Comparison of ENCODE assay signal across 19 mouse cellular contexts in the genomic region with DNA sequence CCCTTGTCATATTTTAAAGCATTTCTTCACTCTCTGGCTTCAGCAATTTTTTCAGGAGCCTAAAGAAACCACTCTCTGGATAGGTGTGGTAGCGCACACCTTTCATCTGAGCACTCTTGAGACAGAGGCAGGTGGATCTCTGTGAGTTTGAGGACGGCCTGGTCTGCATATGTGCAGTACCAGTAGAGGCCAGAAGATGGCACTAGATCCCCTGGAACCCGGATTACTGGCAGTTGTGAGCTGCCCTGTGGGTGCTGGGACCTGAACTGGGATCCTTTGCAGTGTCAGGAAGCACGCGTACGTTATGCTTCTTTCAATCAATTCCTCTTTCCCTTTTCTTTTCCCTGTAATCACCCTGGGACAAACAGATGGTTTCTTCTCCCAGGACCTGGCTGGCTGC. TPM values are rescaled to one million over a fixed set of nuclear protein-coding genes. Genes with fewer than 3 reads are reported as not detected.
DNase-seq lines count a peak whose midpoint lies in the region; ATAC-seq and TF ChIP-seq lines count a peak whose summit lies in the region.
"Had no signal": no experiment of that assay in that cellular context is flagged by ENCODE, and none has a peak within 500 bp of the region (broad histone marks: within the 10 kb centered on the region; RNA-seq: fewer than 3 reads in every experiment).

No protein-coding gene starts in this region.

- no peak overlapping the region for H3K9ac ChIP-seq in intestine, postnatal 0 days (ENCODE audit: low read depth, low read length)
- no peak overlapping the region for H3K9ac ChIP-seq in intestine, embryonic 15.5 days
- no peak overlapping the region for H3K9ac ChIP-seq in MEL (ENCODE audit: control insufficient read depth, low read depth, low read length, poor library complexity, severe bottlenecking)
- H3K9ac ChIP-seq: forebrain, postnatal 0 days; hindbrain, embryonic 12.5 days; limb, embryonic 15.5 days had no signal

- ATAC-seq in intestine, postnatal 0 days: no peak
- no peak for ATAC-seq in intestine, embryonic 15.5 days
- ATAC-seq: activated CD4-positive, CD25-positive, alpha-beta regulatory T cell, adult 4 months; forebrain, postnatal 0 days had no signal

- no peak for DNase-seq in testis, postnatal 10 days (ENCODE audit: low spot score)
- DNase-seq in MEL (ENCODE audit: low read depth, low spot score): peak; percentile 35
- peak; percentile 53 for DNase-seq in testis, postnatal 14 days (ENCODE audit: low spot score)
- DNase-seq in urinary bladder, adult 18-20 months (ENCODE audit: low spot score in 2 of 2): no peak
- DNase-seq: cerebellum, adult 11-12 months; embryo, embryonic 11 days; forebrain, postnatal 0 days; gastrocnemius, postnatal 25 days; kidney, adult 18-20 months; lung, postnatal 14 days; right cerebral cortex, postnatal 14 days had no signal

- H3K4me1 ChIP-seq in intestine, postnatal 0 days (replicated peaks; ENCODE audit: control insufficient read depth, insufficient read depth, low read length): no peaks in the 10 kb centered on the region
- peaks cover 7% of the 10 kb centered on the region for H3K4me1 ChIP-seq in intestine, embryonic 15.5 days (replicated peaks)
- H3K4me1 ChIP-seq in testis, adult 2 months (ENCODE audit: control insufficient read depth, insufficient read depth, low read length): peaks cover 7% of the 10 kb centered on the region
- H3K4me1 ChIP-seq in MEL (ENCODE audit: control insufficient read depth in 1 of 2, insufficient read depth in 2 of 2, low read length in 2 of 2): no peaks in the 10 kb centered on the region
- H3K4me1 ChIP-seq: limb, embryonic 15.5 days had no signal

- 86% methylated on average over 6 of the region's 6 CpGs for WGBS in intestine, postnatal 0 days
- 89% methylated on average over 6 of the region's 6 CpGs for WGBS in intestine, embryonic 15.5 days

- TF ChIP-seq EP300 in MEL (IDR thresholded peaks at IDR 0.05; ENCODE audit: low read depth in 1 of 2, low read length in 2 of 2): no peak

- H3K79me2 ChIP-seq in MEL (ENCODE audit: control insufficient read depth, insufficient read depth, low read length, poor library complexity): no peaks in the 10 kb centered on the region

- H3K9me3 ChIP-seq in intestine, postnatal 0 days (ENCODE audit: control insufficient read depth): 0 out of 2 replicates have a peak, but pooled peaks cover 3% of the 10 kb centered on the region
- H3K9me3 ChIP-seq in intestine, embryonic 15.5 days: no peaks in the 10 kb centered on the region
- no peaks in the 10 kb centered on the region for H3K9me3 ChIP-seq in MEL (replicated peaks; ENCODE audit: insufficient read depth, low read length)
- H3K9me3 ChIP-seq: hindbrain, embryonic 12.5 days; limb, embryonic 15.5 days had no signal

- no peaks in the 10 kb centered on the region for H3K36me3 ChIP-seq in intestine, postnatal 0 days (ENCODE audit: control insufficient read depth, insufficient read depth)
- no peaks in the 10 kb centered on the region for H3K36me3 ChIP-seq in intestine, embryonic 15.5 days
- H3K36me3 ChIP-seq in testis, adult 2 months (ENCODE audit: control insufficient read depth, insufficient read depth, low read length): no peaks in the 10 kb centered on the region
- no peaks in the 10 kb centered on the region for H3K36me3 ChIP-seq in MEL (ENCODE audit: control insufficient read depth in 1 of 2, insufficient read depth in 2 of 2, low read length in 2 of 2)
- H3K36me3 ChIP-seq: hindbrain, embryonic 12.5 days; limb, embryonic 15.5 days; midbrain, embryonic 10.5 days had no signal

- no peaks in the 10 kb centered on the region for H3K27me3 ChIP-seq in intestine, postnatal 0 days (replicated peaks; ENCODE audit: control insufficient read depth, insufficient read depth, low read length)
- no peaks in the 10 kb centered on the region for H3K27me3 ChIP-seq in intestine, embryonic 15.5 days (replicated peaks)
- no peaks in the 10 kb centered on the region for H3K27me3 ChIP-seq in testis, adult 2 months (ENCODE audit: control insufficient read depth, insufficient read depth, low read length)
- H3K27me3 ChIP-seq in MEL (ENCODE audit: control insufficient read depth in 1 of 2, insufficient read depth in 2 of 2, low read length in 2 of 2): peaks cover 0 to 1% of the 10 kb centered on the region in 2 experiments; a peak in 2 of 4 replicates
- H3K27me3 ChIP-seq: hindbrain, embryonic 12.5 days; limb, embryonic 15.5 days had no signal

- TF ChIP-seq CTCF in intestine, postnatal 0 days (IDR thresholded peaks at IDR 0.05; ENCODE audit: low read depth): peak; percentile 39
- peak; percentile 88 for TF ChIP-seq CTCF in testis, adult 2 months (IDR thresholded peaks at IDR 0.05; ENCODE audit: control insufficient read depth, insufficient read depth, insufficient replicate concordance, low read depth, low read length)
- peak; percentile 65 to 86 (median 72) for TF ChIP-seq CTCF in MEL (IDR thresholded peaks at IDR 0.05 in 2 of 3, conservative IDR thresholded peaks at IDR 0.05 in 1 of 3; ENCODE audit: control insufficient read depth in 1 of 3, insufficient read depth in 1 of 3, low read depth in 2 of 3, low read length in 3 of 3, poor library complexity in 1 of 3, severe bottlenecking in 1 of 3)

- H3K4me2 ChIP-seq in intestine, postnatal 0 days (replicated peaks; ENCODE audit: low read depth): no peak overlapping the region
- no peak overlapping the region for H3K4me2 ChIP-seq in intestine, embryonic 15.5 days (replicated peaks)
- H3K4me2 ChIP-seq: hindbrain, embryonic 12.5 days; limb, embryonic 15.5 days had no signal

- no peak for TF ChIP-seq POLR2A in testis, adult 2 months (IDR thresholded peaks at IDR 0.05; ENCODE audit: control insufficient read depth, low read depth, low read length)
- TF ChIP-seq POLR2A in MEL (IDR thresholded peaks at IDR 0.05; ENCODE audit: control insufficient read depth in 1 of 2, insufficient read depth in 1 of 2, low read depth in 1 of 2, low read length in 2 of 2, poor library complexity in 1 of 2): no peak

- TF ChIP-seq RAD21 in MEL (IDR thresholded peaks at IDR 0.05; ENCODE audit: low read depth, low read length): peak; percentile 69

- H3K4me3 ChIP-seq in intestine, postnatal 0 days (ENCODE audit: low read depth, low read length): no peak overlapping the region
- H3K4me3 ChIP-seq in intestine, embryonic 15.5 days (replicated peaks): no peak overlapping the region
- H3K4me3 ChIP-seq in testis, adult 2 months (ENCODE audit: control insufficient read depth, low read depth, low read length): no peak overlapping the region
- H3K4me3 ChIP-seq in MEL (ENCODE audit: control insufficient read depth in 1 of 2, insufficient read depth in 1 of 2, low read depth in 2 of 2, low read length in 2 of 2): no peak overlapping the region
- H3K4me3 ChIP-seq: hindbrain, embryonic 12.5 days; limb, embryonic 15.5 days; midbrain, embryonic 10.5 days; myocyte had no signal

- H3K27ac ChIP-seq in intestine, postnatal 0 days (ENCODE audit: low read depth, low read length): no peak overlapping the region
- no peak overlapping the region for H3K27ac ChIP-seq in intestine, embryonic 15.5 days
- no peak overlapping the region for H3K27ac ChIP-seq in testis, adult 2 months (ENCODE audit: control insufficient read depth, insufficient read depth, low read depth, low read length)
- H3K27ac ChIP-seq in MEL (ENCODE audit: control insufficient read depth, low read depth, low read length): no peak overlapping the region
- H3K27ac ChIP-seq: hindbrain, embryonic 12.5 days; limb, embryonic 15.5 days; midbrain, embryonic 10.5 days had no signal

TF ChIP-seq in MEL, 35 proteins besides CTCF, POLR2A, EP300 and RAD21:
- TF ChIP-seq SMC3 (IDR thresholded peaks at IDR 0.05; ENCODE audit: low read depth, low read length) (peak; percentile 60), CHD1 (IDR thresholded peaks at IDR 0.05; ENCODE audit: low read depth, low read length) (no peak), ZC3H11A (IDR thresholded peaks at IDR 0.05; ENCODE audit: low read depth, low read length) (peak; percentile 14)

RNA-seq across cellular contexts. Expression of a gene that starts 22.5 kb away (rescaled TPM):
- 0.55 and 0.59 TPM in 2 replicates for polyA plus RNA-seq in intestine, postnatal 0 days (2015; fragmentation: Nextera tagmentation; extraction: Ambion mirVana)
- 2.1 and 2.6 TPM in 2 replicates for polyA plus RNA-seq in intestine, embryonic 15.5 days (2015; fragmentation: Nextera tagmentation; extraction: Ambion mirVana)
- polyA plus RNA-seq in testis, adult 2 months (2012; rRNA removed): 3.4 and 4.0 TPM in 2 replicates
- 0.03 and 0.08 TPM in 2 replicates for total RNA-seq in MEL (2012; rRNA removed)
- under 1 TPM in 1 of 2 experiments, not detected in 1; 0.01 TPM for polyA plus RNA-seq in MEL (2012; ENCODE audit: insufficient read depth in 1 of 2, insufficient read length in 2 of 2, low read depth in 1 of 2, low replicate concordance in 2 of 2, missing spikeins in 1 of 2)
- polyA plus RNA-seq: myocyte had no signal

Comparison
In these comparisons a context has a peak if more than half of its experiments do, and no peak if none do; other contexts are left out.
1. DNase-seq: peak in MEL (single experiment) and testis, postnatal 14 days (single experiment); none in testis, postnatal 10 days (single experiment) and urinary bladder, adult 18-20 months (0 of 2).
2. Peak in every context shown above with its lines, with median percentiles within 50 percentile points of each other: CTCF ChIP-seq.